Mouse (Mus musculus) olfactory bulb, adult 2 months (tissue): ENCODE data around the gene St6galnac3.

ENCODE experiments used
- CTCF ChIP-seq: fragments of 200-500 bp; IDR thresholded peaks from 2 replicates; pipeline ENCODE4 v1.5.1; 2012; ENCODE audit warnings: low read depth, mild to moderate bottlenecking, low read length, moderate library complexity; ENCODE audit not compliant: insufficient read depth
- POLR2A ChIP-seq: fragments of 200-500 bp; IDR thresholded peaks from 2 replicates; pipeline ENCODE4 v1.6.1; 2012; ENCODE audit warnings: mild to moderate bottlenecking, low read depth, low read length, moderate library complexity; ENCODE audit not compliant: insufficient read depth

DNA sequence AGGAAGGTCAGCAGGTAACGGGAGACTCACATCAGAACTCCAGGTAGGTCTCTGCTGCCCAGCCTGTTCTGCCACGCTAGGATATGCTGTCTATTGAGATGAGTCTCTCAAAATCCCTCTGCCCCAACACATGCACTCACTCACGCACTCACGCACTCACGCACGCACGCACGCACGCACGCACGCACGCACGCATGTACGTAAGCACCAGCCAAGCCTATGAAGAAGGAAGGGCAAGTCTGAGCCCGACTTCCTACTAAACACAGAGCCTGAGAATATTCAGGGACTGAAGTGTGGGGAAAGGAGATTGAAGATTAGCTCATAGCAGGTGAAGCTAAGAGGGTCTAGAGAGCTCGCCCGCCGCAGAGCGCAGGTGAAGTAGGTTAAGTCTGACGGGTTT is 249.5 kb downstream of the St6galnac3 start:
- TF ChIP-seq POLR2A, result no peak
- TF ChIP-seq CTCF, result no peak
